Mouse (Mus musculus) neutrophil, adult 5-6 weeks (primary cell): ENCODE data around the gene Bri3. TPM values are rescaled to one million over a fixed set of nuclear protein-coding genes. Genes with fewer than 3 reads are reported as not detected.
"Not testable (repeated sequence)": the region's sequence is repeated elsewhere in the genome, so short reads cannot be mapped to it uniquely, and the experiment has no call there.

Experiments used
- ATAC-seq: fragments of 151-379, 151-347 bp; 2 replicates; pipeline ENCODE4 v1.8.0; 2017; ENCODE audit warnings: mild to moderate bottlenecking, moderate TSS enrichment; ENCODE audit not compliant: insufficient number of reproducible peaks, poor library complexity, low FRiP score, severe bottlenecking; ENCODE audit errors: extremely low read depth
- total RNA-seq: library from RNA; stranded (forward); fragments of 200-1000 nt; gene quantifications from 2 replicates; pipeline ENCODE4 v1.2.3, GENCODE M21; 2017

The Bri3 gene
- total RNA-seq, 1 experiment from 2014 or later: 39.1 TPM

DNA sequence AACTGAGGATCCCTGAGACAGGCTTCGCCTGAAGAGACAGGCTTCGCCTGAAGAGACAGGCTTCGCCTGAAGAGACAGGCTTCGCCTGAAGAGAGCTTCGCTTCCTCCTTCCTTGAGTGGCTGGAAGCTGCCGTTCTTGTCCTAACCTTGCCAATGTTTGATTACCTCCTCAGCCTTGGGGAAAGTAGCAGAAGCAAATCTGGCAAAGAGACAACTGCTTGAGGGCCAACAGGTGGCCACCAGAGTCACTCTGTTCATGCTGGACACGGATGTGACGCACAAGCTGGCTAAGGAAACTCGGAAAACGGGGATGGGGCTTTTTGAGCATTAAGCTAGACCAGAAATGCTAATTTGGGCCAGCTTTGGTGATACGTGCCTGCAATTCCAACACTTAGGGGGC is 89.8 kb downstream of the Bri3 start:
- ATAC-seq: no peak

DNA sequence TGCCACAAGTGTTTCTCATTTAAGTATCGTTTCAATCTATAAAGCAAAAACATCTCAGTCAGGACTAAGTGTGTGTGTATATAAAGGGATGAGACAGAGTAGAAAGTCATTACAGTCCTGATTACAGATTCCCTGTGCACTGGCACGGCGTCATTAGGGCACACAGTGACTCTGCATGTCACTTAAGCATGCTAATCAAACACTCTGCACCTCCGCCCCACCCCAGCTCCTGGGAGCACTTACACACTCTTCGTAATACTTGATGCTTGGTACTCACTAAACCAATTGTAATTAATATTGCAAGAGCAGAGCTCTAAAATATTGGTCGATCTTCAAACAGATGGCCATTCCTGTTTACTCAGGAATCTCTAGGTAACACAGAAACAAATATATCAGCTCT is 91.1 kb downstream of the Bri3 start:
- ATAC-seq: not testable (repeated sequence)

DNA sequence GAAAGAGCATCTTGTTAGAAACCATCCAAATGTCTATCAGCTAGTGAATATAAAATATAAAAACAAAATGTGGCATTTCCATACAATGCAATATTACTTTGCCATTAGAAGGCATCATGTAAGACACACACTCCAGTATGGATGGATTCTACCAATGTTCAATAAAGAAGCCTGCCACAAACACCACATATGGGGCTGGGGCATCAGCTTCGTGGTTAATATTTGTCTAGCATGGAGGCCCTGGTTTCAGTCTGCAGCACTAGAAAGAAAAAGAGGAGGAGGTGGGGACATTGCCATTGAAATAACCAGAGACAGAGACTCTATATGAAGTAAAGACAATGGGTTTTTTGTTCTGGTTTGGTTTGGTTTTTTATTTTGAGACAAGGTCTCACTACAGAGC is 94.5 kb downstream of the Bri3 start:
- no peak for ATAC-seq

DNA sequence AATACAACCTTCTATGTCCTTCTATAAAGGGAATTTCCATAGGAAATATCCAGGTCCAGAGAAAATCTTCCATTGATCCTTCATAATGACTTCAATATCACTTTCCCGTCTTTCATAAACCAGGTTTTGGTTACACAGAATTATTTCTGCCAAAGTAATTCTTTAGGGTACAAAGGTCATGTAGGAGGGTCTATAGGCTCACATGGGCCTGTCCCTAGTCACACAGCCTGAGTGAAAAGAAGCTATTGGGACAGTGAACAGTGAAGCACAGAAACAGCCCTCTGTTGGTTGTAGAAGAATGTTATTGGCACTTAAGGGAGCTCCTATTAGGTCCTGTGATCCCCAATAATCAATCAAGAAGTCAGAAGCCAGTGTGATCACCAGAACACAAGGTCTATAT is 96.8 kb downstream of the Bri3 start:
- no peak for ATAC-seq

DNA sequence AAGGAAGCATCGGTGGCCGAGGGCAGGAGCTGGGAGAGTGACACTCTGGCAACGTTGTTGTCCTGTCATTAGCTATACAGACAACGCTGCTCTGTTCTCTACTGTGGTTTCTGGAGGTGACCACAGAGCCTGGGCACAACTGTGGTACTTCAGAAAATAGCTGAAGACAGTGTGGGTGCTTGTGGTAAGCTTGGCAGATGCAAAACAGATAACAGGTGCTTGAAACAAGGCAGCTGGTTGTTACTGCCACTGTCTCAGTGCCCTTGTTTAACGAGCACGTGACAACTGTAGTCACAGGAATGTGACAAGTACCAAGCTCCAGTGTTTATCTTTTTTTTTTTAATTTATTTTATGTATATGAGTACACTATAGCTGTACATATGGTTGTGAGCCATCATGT is 100.4 kb downstream of the Bri3 start:
- no peak for ATAC-seq

DNA sequence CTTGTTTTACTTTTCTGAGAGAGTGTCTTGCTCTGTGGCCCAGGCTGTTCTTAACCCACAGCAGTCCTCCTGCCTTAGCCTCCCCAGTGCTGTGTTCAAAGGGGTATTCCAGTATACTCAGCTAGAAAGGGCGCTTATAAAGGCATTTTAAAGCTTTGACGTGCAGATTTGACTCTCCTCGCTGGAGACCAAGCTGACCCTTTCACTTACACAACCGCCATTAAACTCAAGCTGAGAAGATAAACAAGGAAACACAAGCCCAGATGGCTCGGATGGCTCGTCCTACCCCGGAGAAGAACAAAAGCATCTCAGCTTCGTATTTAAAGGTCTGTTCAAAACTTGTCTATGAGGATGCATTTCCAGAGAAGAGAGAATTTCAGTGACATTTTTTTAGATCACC is 106.9 kb downstream of the Bri3 start:
- ATAC-seq: no peak

DNA sequence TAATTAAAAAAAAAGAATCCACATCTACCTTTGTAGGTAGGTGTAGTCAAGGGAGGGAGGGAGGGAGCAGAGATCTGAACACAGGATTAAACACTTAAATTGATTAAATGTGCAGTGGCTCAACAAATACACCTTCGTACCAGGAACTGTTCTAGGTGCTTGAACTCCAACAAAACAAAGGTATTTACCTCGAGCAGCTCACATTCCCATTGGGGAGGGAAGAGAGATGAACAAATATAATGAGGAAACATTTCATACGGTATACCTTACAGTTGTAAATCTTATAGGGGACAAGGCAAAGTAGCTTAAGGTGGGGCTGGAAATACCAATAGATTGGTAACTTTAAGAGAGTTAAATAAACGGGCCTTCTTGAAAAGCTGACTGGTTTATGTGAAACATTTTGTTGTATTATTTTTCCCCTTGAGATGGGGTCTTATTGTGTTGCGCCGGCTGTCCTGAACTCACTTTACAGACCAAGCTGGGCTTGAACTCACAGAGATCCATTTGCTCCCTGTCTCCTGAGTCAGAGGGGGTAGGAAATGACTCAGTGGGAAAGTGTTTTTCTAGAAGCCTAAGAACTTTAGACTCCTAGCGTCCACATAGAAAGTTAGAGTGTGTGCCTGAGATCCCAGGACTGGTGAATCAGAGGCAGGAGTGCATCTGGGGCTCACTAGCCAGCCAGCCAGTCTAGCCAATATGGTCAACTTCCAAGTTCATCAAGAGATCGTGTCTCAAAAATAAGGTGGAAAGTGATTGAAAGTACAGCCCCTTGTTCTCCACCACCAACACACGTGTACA is 108.2 kb downstream of the Bri3 start:
- no peak for ATAC-seq

DNA sequence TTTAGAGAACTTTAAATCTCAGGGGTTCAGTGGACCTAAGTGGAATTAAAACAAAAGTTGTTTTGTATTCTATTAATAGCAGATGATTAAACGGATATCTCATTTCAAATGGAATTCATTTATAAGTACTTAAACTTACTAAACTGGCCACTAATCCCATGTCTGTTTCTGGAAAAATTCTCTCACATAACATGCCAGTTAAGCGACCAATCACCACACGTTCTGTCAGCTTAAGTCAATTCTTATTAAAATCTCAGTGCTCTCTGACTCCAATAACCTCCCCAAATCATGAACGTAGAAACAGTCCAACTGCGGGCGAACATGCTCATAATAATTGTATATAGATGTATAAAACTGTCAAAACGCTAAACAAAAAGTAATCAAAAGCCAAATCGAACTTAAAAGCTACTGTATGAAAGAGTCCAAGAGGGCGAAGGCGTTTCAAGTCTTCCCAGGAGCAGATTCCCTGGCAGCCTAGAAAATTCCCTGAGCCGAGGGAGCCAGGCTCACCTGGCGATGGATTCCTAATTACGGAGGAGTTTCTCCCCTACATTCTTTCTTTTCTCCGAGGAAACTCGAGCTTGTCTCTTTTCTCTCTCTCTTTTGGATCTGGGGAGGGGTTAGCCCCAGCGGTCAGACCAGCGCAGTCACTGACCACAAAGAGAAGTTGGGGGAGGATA is 112.7 kb downstream of the Bri3 start:
- no peak for ATAC-seq

DNA sequence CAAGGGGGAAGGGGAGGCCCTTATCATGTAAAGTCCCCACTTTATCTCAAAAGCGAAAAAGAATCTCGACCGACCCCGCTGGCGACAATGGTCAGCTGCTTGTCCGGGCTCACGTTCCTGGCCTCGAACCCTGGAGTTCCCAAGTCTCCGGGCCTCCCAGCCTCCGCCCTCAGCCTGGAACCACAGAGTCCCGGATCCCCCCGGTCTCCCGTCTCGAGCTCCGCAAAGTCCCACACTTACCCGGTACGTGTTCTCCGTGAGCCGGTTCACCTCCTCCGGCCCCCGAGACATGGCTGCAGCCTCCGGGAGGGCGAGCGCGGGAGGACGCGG is 113.3 kb downstream of the Bri3 start:
- ATAC-seq: no peak

DNA sequence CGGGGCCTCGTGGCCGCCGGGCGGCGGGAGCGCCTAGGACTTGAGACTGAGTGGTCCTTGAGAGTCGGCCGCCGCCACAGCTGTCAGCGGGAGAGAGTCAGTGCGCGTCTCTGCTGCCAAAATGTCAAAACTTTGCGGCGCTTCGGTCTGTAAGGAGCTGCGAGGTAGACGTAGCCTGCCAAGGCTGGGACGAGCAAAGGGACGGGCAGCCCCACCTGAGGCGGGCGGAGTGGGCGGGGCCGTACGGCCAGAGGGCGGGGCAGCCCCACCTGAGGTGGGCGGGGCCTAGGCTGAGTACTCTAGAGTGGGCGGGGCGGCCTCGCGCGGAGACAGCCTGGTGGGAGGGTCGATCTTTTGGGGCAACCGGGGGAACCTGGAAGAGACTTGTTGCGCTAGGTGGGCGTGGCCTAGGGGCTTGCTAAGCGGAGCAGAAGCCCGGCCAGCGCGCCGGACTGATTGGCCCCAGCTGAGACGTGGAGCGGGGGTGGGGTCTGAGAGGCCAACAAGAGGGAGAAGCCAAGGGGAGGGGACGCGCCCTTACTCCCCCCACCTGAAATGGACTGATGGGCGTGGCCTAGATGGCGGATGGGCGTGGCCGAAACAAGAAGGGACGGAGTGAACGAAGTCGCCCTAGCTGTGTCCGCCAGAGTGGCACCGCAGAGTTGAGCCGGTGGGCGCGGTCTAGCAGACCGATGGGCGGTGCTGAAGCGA is 113.8 kb downstream of the Bri3 start, which contains the start of gene Baiap2l1:
Gene Baiap2l1, minus strand, starts transcription at position 232 of the 711 bp plus-strand sequence.
- peak; percentile 75 for ATAC-seq

DNA sequence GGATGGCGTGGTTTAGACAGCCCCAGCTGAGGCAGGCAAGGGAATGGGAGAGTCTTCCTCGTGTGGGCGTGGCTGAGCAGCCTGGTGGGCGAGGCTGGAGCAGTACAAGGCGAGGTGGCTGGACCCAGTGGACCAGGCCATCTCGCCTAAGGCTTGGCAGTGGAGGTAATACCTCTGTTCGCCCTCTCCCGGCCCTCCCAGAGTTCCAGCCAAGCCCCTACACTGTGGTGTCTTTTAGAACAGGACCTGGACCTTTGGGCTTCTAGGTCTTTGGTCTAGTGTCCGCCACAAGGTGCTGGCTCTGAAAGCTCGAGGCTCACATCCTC is 114.3 kb downstream of the Bri3 start:
- ATAC-seq: no peak

DNA sequence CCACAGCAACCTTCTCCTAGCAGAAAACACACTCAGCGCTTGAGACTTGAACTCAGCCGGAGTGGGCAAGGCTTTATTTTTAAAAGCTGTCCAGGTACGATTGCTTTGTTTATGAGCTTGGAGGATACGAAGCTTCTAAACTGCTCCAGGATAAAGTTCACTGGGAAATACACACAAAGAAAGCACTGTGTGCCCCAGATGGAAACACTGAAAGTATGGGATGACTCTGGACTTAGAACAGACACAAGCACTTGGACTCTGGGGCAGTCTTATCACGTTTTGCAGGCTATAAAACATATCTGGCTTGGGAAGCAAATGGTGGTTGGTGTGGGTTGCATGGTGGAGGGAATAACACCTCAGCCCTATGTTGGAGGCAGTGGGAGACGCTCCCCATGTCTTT is 115.6 kb downstream of the Bri3 start:
- no peak for ATAC-seq

DNA sequence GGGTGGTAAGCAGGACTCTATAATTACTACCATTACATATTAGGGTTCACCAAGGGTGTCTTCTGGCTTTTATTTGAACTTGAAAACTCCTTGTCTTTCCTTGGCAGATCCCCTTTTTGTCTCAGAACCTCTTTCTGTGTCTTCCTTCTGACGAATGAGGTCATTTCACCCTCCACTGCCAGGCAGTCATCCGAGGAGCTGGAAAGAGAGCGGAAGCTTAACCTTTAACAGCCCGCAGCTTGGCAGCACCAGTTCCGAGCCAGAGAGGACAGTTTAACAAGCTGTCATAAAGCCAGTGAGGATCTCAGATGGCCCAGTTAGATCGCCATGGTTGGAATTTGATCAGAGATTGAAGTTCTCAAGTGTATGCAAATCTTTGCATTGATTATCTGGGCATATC is 116.1 kb downstream of the Bri3 start:
- ATAC-seq: no peak

DNA sequence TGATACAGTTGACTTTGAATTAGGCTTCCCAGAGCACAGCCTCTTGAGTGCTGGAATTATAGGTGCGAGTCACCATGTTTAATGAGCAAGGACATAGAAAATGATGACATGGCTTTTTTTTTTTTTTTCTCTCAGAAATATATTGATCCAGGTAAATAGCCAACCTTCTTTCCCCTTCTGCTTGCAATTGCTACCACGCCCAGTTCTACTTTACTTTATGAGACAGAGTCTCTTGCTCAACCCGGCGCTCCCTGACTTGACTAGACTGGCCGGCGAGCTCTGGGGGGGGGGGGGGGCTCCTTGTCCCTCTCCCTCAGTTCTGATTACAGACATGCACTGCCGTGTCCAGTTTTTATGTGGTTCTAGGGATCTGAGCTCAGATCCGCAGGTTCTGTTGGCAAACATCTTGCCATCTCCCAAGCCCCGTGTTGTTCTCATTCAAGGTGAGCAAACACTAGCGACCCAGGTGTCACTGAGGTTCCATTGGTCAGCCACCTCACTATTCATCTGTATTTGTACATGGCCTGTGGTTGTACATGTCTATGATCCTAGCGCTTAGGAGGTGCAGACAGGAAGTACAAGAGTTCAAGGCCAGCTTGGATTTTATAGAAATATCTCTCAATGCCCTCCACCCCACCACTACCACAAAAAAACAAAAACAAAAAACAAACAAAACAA is 120.6 kb downstream of the Bri3 start:
- no peak for ATAC-seq

DNA sequence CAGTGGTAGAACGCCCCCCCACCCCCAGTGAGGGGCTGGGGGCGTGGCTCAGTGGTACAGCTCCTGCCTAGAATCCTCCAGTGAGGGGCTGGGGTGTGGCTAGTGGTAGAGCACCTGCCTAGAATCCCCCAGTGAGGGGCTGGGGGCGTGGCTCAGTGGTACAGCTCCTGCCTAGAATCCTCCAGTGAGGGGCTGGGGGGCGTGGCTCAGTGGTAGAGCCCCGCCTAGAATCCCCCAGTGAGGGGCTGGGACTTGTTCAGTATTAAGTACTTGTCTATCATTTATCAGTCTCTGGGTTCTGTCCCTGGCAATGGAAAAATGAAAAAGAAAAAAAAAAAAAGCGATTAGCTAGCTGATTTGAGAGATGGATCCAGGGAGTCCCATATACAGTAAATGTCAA is 122.3 kb downstream of the Bri3 start:
- not testable (repeated sequence) for ATAC-seq

DNA sequence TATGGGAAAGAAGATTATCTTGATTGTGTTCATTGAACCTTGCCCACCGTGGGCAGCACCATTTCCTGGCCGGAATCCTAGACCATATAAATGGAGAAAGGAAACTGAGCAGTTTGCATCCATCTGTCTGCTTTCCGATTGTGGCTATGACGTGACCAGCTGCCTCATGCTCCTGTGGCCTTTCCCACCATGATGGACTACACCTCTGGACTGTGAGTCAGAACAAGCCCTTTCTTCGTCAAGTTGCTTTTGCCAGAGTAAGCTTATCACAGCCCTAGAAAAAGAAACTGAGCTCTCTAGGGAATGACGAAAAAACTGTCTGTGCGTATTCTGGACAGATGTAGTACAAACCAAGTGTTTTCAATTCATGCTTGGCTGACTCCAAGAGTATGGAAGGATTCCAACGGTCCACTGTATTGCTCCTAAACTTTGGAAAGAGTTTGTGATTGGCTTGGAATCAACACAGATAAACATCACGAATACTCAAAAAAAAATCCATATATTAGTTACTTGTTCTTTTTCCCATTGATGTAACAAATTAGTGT is 124.5 kb downstream of the Bri3 start:
- no peak for ATAC-seq

DNA sequence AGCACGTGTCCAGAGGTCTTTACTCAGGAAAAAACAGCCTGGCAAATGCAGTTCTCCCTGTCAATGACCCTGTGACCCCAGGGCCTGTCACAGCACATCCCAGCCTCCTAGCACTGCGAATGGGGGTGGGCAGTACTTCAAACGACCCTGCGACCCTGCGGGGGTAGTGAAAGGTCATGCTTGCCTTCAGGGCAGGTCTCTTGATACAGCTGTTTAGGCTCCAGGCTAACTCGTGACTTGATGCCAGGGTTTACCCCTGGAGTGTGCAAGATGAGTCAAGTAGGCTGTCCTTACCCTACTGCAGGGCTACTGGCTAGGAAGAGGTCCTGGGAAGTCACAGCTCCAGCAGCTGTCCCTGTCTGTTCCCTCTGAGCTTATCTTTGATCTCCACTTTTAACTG is 126.7 kb downstream of the Bri3 start:
- ATAC-seq: no peak

DNA sequence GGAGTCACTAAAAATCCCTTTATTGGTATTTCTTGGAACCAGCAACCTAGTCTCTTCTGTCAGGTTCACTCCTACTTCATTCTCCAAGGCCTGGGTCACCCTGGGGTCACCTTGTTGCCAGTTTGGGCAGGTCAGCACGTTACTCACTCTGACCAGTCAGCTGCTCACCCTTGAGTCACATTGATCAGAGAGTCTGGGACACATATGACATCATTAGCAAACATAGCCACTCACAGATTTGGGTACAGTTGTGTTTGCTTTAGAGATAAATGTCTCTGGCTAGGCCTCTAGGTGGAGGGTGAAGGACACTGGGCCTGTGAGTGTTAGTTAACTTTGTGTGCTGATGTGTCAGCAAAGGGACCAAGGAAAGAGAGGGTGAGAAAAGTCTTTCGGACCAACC is 127.9 kb downstream of the Bri3 start:
- ATAC-seq: no peak

DNA sequence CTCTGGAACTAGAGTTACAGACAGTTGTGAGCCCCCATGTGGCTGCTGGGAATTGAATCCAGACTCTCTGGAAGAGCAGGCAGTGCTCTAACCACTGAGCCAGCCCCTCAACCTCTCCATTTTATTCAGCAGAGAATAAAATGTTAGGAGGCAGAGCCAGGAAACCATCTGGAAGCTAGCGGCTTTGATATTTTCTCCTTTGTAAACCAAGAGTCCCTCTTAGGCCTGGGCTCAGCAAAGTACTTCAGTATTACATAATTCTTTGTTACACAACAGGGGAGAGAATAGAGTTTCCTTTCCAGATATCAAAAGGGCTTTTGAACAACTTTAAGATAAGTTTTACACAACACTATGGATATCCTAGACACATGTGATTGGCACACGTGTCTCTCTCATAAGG is 128.6 kb downstream of the Bri3 start:
- no peak for ATAC-seq
